Mouse (Mus musculus): Measurements from ENCODE around the gene Nrp2. TPM values are rescaled to one million over a fixed set of nuclear protein-coding genes. Genes with fewer than 3 reads are reported as not detected.

The Nrp2 gene
- total RNA-seq, 2 experiments from 2014 or later, result 41.9 to 56.8 TPM

DNA sequence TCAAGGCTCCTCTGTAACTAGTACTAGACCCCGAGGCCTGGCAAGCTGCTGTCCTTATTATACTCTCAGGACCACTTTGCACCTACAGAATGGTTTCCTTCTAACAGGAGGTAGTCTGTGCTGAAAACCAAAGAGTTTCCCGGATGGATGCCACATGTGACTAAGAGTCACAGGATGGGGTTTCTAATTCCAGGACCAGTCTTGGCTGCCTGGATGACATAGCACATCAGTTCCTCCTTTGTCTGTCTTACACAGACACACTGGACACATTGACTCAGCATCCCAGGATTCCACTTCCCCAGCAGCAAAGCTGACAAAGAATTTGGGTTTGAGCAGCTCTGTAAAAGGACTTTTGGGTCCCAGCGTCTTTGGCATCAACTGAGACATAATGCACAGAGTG is 17.1 kb downstream of the Nrp2 start:
- intact Hi-C loops (cut with DNase I), result loop anchor here (5.0 kb wide), 1 partner anchor 52 kb away; no protein-coding TSS in a partner anchor
- no peak for DNase-seq

DNA sequence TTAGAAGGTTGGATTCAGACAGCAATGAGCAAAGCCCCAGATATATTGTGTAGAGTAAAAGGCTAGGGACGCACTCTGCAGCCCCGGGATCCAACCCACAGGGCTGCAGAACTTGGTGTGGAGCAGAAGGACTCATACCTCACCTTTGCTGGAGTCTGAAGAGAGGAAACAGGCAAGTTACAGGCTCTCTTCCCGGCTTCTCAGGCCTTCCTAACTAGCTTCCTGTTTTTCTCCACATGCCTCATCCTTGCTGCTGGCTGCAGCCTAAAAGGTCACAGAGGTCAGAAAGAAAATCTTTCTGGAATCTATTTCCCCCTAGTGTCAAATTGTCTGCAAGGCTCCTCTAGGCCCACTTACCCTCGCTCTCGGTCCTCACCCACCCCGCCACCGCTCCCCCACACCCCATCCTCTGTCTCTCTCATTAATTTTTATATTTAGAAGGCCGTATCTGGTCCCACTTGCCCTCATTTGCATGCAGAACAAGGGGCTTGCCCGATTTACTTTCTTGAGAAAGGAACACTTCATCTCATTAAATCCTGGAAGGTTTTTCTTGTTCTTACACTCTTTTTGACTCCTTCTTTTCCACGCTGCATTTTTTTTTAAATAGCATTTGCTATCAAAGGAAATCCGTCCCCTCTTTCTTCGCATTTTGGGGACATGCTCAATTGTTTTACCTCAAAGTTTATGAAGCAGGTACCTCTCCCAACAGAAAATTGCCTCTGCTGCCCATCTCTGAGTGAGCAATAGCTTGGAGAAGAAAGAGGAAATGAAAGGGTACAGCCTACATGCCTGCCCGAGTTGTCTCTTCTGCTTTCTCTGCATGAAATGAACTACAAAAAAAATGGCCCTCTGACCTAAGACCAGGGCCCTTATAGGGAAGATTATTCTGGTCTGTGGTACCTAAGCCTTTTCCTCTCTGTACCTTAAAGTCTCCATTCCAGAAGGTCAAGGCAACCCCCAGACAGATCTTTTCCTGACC is 17.9 kb downstream of the Nrp2 start:
- DNase-seq, result no peak
- intact Hi-C loops (cut with DNase I), result loop anchor here (5.0 kb wide), 1 partner anchor 51 kb away; no protein-coding TSS in a partner anchor

DNA sequence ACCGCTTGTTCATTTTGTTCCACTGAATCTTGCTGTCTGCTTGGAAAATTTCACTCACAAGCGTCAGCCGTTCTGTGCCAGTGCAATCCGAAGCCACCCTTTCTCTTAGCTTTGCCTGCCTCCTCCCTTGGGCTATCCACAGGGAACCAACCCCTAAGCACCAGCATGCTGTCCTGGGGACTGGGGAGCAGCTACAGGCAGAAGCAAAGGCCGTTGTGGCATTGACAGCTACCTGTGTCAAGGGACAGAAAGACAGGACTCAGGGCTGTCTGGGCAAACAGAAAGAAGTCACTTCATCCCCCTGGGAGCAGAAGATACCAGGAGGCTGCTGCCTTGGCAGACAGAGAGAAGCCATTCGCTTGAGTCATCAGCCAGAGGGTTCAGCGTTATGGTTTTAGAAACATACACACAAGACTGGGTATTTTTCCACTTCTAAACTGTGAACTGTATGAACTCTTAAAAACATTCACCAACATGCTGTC is 18.7 kb downstream of the Nrp2 start:
- DNase-seq, result no peak
- intact Hi-C loops (cut with DNase I), result loop anchor here (5.0 kb wide), 1 partner anchor 51 kb away; no protein-coding TSS in a partner anchor

DNA sequence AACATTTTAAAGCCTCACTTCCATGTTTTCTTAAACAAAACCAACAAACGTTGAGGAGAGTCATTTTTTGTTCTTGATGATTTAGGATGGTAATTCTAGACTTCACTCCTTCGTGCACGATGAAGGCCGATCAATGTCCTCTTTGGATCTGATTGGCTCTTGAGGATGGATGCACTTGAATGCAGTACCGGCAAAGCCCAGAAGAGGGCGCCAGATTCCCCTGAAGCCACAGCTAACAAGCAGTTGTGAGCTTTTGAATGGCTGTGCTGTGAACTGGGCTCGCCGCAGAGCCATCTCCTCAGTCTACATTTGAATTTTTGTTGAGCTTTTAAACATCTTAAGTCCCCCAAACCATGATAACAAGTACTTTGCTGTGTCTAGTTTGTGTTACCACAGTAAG is 19.4 kb downstream of the Nrp2 start:
- no peak for DNase-seq
- intact Hi-C loops (cut with DNase I), result loop anchor here (5.0 kb wide), 1 partner anchor 50 kb away; no protein-coding TSS in a partner anchor

DNA sequence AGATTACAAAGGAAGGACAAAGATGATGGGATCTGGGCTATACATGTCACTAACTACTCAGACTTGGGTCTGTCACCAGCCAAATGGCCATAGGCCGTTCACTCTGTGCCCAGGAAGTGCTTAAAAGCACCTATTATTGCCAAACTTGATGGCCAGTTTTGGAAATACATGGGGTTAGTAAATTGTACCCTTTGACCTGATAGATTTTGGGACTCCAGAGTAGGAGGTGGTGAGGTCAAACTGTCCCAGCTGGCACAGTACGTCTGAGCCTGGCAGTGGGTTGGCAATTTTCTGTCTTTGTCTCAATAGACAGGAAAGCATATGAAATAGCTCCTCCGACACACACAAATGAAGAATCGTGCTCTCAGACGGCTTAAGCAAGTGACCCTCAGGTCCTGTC is 20.8 kb downstream of the Nrp2 start:
- intact Hi-C loops (cut with DNase I), result loop anchor here (5.0 kb wide), 1 partner anchor 48 kb away; no protein-coding TSS in a partner anchor
- DNase-seq, result no peak

DNA sequence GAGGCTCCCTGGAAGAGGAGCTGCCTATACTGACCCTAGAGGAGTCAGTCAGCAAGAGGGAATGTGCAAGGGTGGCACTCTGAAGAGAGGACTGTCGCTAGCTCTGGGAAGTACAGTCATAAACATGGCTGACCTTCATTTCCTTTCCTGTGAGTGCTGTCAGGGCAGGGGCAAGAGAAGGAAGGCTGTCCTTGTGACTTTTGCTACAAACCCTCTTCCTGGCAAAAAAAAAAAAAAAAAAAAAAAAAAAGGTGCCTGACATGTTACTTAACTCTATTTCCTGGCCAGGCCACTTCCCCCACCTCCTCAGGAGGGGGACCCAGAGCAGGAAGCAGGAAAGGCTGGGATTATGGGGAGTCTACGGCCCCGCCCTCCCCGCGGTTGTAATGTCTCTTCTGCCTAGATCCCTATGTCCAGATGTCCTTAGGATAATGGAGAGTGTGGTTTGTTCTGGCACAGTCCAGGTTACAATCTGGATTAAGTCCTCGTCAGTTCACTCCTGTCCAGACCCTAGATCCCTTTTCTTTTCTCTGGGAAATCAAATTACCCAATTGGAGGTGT is 21.5 kb downstream of the Nrp2 start:
- intact Hi-C loops (cut with DNase I), result loop anchor here (5.0 kb wide), 1 partner anchor 48 kb away; no protein-coding TSS in a partner anchor
- peak in 1 of 2 experiments; percentile 58 for DNase-seq

DNA sequence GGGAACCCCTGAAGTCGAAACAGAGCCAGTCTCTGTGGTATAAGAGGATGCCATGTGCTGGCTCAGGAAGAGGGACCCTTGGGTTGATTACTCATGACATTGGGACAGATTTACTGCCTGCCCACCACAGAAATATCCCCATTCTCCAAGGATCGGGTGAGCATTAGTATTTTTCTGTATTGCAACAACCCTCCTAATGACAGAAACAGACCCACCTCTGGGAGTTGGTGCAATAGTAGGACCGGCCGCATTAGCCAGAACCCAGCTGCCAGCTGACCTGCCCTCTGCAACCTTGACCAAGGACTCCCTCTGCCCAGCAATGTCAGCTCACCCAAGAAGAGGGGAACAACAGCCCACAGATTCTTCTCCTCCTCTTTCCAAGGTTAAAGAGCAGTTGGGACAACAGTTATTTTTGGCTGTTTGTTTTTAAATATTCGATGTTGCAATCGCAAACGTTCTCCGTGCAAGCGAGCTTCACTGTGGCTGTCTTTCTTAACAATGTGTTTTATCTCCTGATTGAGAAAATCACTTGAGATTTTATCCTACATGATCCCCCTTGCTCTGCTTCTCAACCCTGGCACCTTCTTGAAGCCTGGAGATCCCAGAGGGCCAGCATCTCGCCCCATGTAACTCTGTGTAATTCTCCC is 22.1 kb downstream of the Nrp2 start:
- no peak for DNase-seq

DNA sequence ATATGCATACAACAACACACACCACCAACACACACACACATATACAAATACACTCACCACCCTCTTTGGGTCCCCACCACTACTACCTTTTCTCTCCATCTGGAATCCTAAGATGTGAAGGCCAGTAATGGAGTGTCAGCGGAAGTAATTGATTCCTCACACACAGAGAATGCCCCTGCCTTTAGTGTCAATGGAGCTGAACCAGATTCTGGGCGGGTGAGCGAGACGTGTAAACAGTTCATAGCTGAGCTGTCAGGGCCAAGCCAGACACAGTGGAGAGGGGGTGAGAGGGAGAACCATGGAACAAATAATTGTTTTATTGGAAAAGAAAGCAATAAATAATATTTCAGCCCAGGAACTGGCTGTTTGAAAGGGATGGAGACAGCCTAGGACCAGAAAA is 24.1 kb downstream of the Nrp2 start:
- DNase-seq, result no peak
- intact Hi-C loops (cut with DNase I), result no loop called here

More for the DNA sequence above, 22.1 kb downstream of the Nrp2 start:
- intact Hi-C loops (cut with DNase I), result no loop called here

DNA sequence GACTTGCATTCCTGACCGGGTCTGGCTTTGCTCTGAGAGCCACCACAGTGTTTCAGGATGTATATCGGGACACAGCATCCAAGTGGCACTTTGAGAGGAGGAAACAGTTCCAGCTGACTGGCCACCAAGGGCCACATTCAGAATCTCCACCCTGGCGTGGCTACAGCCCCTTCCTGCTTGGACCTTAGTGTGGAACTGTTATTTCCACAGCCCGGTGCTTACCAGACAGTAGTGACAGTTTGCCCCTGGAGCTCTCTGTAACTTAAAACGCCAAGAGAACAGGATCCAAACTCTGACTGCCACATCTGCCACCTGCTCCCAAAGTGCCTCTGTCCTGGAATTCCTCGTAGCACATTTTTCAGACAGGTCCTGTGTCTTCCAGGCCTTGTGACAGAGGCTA is 25.3 kb downstream of the Nrp2 start:
- intact Hi-C loops (cut with DNase I), result no loop called here
- DNase-seq, result no peak

DNA sequence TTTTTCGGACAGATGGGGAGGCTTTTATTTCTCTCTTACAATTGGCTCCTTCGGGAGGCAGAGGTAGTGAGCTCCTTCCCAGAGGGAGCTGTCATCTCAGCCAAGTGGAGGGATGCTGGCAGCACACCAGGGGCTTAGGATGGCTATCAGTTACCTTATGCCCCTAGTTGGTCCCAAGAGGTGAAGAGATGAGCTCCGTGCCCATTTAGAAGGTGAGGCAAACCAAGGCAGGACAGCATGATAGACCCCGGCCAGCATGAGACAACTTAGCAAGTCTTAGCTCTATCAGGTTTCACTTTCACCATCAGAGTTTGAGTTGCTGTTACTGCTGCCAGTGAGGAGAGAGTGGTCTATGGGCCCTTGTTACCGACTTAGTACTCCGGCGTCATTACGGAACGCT is 25.8 kb downstream of the Nrp2 start:
- intact Hi-C loops (cut with DNase I), result no loop called here

DNA sequence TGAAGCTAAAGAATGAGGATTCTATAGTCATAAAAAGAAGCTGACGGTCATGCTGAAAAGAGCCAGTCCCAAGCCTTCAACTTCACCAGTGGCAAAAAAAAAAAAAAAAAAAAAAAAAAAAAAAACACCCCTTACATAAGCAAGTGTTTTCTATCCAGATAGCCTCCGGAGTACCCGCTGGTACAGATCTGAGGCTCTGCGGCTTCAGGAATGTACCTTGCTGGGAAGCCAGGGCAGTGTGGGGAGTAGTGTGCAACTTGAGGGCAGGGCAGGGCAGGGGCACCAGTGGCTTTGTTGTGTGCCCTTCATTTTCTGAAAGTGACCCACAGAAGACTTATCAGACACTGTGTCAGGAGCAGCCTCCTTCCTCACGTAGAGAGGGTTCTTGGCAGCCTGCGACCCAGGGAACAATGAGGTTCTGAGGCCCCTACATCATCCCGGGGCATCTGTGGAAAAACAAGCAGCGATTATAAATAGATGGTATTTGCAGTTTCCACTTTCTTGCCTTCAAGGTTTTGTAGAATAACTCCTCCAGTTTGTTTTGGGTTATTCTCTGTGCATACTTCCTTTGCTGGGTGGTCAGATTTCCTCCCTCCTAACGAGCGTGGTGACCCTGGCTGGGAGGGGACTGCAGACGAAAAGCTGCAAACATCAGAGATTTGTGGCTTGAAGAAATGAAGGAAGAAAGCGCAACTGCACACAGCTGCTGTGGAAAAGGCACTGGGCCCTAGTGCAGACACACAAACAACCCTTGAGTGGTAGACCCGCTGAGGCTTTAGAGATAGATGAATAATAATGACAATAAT is 26.5 kb downstream of the Nrp2 start:
- no peak for DNase-seq
- intact Hi-C loops (cut with DNase I), result no loop called here

More for the DNA sequence above, 25.8 kb downstream of the Nrp2 start:
- DNase-seq, result no peak

DNA sequence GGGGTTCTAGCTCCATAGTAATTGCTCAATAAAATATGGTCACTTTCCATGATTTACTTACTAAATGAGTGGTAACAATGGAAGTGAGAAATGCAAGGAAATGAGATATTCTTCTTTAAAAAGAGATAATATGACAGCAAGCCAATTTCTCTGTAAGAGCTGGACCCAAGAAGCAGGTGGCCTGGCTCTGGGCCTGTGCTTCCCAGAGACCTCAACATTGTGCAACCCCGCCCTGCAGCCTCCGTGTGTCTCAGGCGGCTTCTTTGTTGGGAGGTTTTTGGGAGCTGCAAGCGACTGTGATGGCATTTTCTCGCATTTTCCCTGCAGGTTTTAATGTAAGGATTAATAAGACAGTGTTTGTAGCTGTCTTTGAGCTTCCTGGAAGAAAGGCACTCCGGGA is 29.0 kb downstream of the Nrp2 start:
- DNase-seq, result no peak
- intact Hi-C loops (cut with DNase I), result no loop called here

DNA sequence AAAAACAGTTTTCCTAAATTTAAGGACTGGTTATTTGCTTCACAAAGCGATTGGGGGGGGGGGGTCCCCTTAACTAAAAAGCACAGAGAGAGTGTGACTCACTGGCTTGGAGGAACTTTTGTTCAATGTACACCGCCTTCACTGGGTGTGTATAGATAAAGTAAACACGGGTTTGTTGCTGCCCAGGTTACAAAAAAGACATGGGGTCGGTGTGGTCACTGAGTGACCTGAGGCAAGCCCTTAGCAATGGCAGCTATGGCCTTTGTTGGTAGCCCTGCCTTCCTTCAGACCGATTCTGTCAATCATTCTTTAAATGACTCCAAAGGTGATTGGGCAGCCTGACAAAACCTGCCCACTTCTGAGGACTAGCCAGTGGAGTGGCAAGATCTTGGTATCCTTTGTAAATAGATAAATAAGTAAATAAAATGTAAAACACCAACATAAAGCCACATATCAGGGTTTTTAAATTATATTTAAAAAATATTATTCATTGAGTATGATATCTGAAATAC is 31.4 kb downstream of the Nrp2 start:
- intact Hi-C loops (cut with DNase I), result no loop called here
- no peak for DNase-seq

DNA sequence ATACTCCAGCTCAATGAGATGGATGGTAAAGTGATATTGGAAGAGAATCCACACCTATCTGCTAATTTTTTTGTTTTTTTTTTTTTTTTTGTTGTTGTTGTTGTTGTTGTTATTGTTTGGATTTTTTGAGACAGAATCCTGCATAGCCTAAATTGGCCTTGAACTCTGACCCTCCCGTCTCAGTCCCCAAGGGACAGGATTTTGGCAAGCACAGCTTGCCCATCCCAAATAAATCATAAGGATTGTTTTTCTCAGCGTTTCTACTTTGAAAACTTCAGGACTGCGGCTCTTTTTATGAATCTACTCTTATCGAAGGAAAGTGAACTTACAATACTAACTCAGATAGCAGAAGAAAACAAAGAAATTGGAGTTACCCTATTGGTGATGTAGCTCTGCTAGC is 31.9 kb downstream of the Nrp2 start:
- intact Hi-C loops (cut with DNase I), result no loop called here
- DNase-seq, result no peak

DNA sequence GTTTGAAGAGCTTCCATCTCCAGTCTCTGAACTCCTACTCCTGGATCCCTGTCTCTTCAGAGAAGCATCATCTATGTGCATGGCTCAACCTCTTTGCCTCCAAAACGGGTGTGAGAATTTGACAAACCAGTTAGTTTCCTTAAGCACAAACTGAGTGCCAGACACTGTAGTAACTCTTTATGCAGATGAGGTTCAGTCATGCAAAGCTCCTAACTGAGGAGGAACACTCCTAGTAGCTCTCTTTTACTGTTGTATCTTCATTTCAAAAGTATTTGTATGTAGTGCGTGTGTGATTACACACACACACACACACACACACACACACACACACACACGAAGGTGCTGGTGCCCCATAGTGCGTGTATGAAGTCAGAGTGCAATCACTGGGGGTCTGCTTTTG is 32.8 kb downstream of the Nrp2 start:
- no peak for DNase-seq
- intact Hi-C loops (cut with DNase I), result no loop called here

DNA sequence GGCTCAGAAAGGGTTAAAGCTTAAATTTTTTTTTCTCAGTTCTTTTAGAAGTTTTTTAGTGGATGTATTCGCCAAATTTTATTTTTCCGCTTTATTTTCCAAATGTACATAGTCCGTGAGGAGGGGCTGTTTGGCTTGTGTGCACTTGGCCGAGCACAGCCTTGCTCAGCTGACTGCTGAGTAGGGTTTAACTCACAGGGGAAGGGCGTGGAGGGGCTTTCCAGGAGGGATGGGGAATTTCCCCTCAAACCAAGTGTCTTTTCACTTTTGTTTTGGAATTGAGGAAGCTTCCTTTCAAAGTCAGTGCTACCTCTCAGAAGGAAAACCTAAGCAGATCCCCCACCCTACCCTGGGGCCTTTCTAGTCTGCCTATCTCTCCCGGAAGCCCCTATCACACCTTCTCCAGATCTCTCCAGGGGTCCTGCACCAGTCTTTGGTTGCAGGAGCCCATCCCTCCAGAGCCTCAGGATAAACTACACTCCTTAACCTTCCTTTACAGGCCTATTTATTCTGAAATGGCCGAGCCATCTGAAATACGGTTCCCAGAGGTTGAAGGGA is 33.4 kb downstream of the Nrp2 start:
- no peak for DNase-seq
- intact Hi-C loops (cut with DNase I), result no loop called here

DNA sequence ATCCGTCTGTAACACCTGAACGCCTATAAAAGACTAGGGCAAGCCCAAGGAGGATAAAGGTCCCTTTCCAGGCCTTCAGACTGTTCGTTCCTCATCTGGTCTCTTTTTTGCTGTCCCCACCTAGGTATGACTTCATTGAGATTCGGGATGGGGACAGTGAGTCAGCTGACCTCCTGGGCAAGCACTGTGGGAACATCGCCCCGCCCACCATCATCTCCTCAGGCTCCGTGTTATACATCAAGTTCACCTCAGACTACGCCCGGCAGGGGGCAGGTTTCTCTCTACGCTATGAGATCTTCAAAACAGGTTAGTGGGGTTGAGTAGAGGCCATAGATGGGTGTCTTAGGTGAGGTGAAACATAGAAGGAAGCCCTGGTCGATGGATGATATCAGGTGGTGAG is 35.1 kb downstream of the Nrp2 start:
- DNase-seq, result no peak
- intact Hi-C loops (cut with DNase I), result no loop called here

DNA sequence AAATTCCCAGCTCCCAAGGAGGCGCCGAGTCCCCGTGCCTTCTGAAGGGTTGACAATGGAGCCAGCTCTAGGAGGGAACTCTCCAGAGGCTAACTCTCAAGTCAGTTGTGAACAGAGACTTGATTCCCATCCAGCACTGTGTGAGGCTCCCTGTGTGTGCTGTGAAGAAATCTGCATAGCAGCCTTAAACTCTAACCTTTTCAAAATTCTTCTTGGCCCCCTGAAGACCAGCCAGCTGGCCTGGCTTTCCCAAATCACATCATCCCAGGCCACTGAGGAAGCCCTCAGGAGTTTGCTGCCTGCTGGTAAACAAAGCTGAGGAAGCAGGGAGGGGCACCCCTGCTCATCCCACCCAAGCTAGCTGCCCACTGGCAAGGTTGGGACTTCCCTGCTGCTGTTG is 39.0 kb downstream of the Nrp2 start:
- intact Hi-C loops (cut with DNase I), result no loop called here
- no peak for DNase-seq

DNA sequence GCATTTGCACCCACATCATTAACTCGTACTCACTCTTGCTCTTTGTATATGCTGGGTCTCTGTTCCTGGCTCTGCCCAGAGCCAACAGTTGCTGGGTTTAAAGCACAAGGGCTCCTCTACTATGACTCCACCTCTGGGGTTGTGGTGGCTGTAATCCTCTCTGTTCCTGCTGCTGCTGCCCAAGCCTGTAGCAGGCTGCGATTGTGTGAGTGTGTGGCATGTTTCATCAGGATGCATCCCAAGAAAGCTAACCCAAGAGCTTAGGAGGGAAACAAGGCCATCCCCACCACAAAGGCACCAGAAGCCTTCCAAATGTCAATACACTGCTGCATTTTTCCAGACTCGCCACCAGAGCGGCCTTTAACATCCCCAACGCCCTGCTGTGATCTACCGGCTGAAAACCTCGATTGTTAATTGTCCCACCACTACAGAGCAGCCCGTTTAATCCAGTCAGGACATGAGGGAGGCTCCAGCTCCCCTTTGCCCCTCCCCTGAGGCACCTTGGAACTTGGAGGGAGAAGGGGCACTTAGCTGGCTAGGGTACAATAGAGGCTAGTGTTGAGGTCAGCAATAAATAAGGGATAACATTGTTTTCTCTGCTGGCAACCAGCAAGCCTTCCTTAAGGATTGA is 40.1 kb downstream of the Nrp2 start:
- intact Hi-C loops (cut with DNase I), result no loop called here
- DNase-seq, result no peak

Data from heart, postnatal 14 days (tissue).